Mouse (Mus musculus): ENCODE measurements around the gene Spg7. TPM values are rescaled to one million over a fixed set of nuclear protein-coding genes. Genes with fewer than 3 reads are reported as not detected.
A peak's percentile ranks its signal among the peaks of the same experiment; 100 is the strongest.

Spg7 gene
- total and polyA plus RNA-seq, 3 experiments: 20.8 to 35.2 (median 26.1) TPM

DNA sequence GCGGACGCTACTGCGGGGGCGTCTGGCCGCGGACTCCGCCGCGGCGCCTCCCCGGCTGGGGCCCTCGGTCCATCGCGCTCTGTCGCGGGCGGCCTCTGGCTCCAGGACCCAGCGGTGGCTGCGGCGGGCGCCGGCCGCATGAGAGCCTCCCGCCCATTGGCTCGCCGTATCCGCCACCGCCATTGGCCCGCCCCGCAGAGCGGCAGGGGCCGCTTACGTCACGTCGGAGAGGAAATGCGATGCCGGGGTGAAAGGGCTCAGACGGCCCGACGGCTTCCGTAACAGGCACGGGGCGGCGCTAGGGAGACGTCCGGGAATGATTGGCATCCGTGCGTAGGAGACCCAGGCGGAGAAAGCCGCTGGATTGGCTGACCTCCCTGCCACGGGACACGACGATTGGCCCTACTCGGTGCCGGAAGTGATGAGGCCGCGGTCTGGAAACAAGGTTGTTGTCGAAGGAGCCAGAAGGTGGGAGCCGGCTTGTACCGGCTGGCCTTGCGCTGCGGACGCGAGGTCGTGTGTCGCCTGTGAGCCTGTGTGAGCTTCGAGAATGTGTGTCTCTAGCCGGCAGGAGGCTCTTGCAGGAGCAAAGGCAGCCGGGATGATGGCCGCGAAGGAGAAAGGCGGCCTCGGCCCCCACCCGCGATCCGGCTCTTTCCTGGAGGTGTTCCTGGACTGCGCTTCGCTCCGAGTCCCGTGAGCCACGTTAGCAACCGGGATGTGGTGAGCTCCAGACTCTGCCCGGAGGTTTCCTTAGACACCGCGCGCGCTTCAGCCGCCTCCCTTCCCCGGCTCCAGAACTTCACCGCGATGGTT is 20.4 kb upstream of the Spg7 start, which contains the start of gene Ankrd11:
Gene Ankrd11 (minus strand): TSS at position 120 of the 816 bp plus-strand sequence.
- dilution Hi-C loops (cut with MboI; ENCODE audit: extremely low pct_ligation_motif_present, extremely low pct_unique_long_range_greater_than_20kb, low sequenced_read_pairs) (no loop called here), in situ Hi-C loops (cut with MboI; ENCODE audit: low pct_ligation_motif_present, low pct_unique_long_range_greater_than_20kb, low sequenced_read_pairs) (no loop called here)
- TF ChIP-seq GABPA (IDR thresholded peaks at IDR 0.05; ENCODE audit: insufficient replicate concordance, low read depth, low read length) (peak; percentile 72), CTCF (conservative IDR thresholded peaks at IDR 0.05 in 1 of 2, IDR thresholded peaks at IDR 0.05 in 1 of 2; ENCODE audit: low read depth in 2 of 2, low read length in 2 of 2) (0 out of 4 replicates have a peak, but pooled peaks of 1 of the 2 experiments have one; percentile 22), MAX (IDR thresholded peaks at IDR 0.05; ENCODE audit: low read length) (peak; percentile 78), ZKSCAN1 (IDR thresholded peaks at IDR 0.05; ENCODE audit: borderline replicate concordance, low read depth, low read length) (peak; percentile 80), NRF1 (IDR thresholded peaks at IDR 0.05; ENCODE audit: low read depth, low read length) (peak; percentile 41; the same call in 1 of the 2 replicates), TCF12 (IDR thresholded peaks at IDR 0.05; ENCODE audit: low read depth, low read length) (peak; percentile 75), JUN (IDR thresholded peaks at IDR 0.05; ENCODE audit: insufficient read depth, low read depth, low read length) (no peak), MXI1 (IDR thresholded peaks at IDR 0.05; ENCODE audit: low read depth, low read length) (peak; percentile 71; the same call in 1 of the 2 replicates), TBP (conservative IDR thresholded peaks at IDR 0.05; ENCODE audit: low read depth, low read length) (peak; percentile 76; the same call in 1 of the 2 replicates), MYC (IDR thresholded peaks at IDR 0.05; ENCODE audit: low read depth, low read length) (peak; percentile 68; the same call in 1 of the 2 replicates), HCFC1 (IDR thresholded peaks at IDR 0.05; ENCODE audit: low read depth, low read length) (peak; percentile 83), ZMIZ1 (IDR thresholded peaks at IDR 0.05; ENCODE audit: low read depth, low read length) (peak; percentile 16; the same call in 1 of the 2 replicates), EP300 (IDR thresholded peaks at IDR 0.05; ENCODE audit: low read length) (no peak; the same call in 1 of the 2 replicates), ZNF384 (IDR thresholded peaks at IDR 0.05; ENCODE audit: low read depth, low read length) (0 out of 2 replicates have a peak, but pooled peaks have one; percentile 3), PAX5 (IDR thresholded peaks at IDR 0.05; ENCODE audit: low read length) (no peak), CHD2 (IDR thresholded peaks at IDR 0.05; ENCODE audit: low read length) (peak; percentile 91), USF2 (conservative IDR thresholded peaks at IDR 0.05; ENCODE audit: low read depth, low read length) (no peak), UBTF (IDR thresholded peaks at IDR 0.05; ENCODE audit: low read depth, low read length) (peak; percentile 52; the same call in 1 of the 2 replicates), USF1 (IDR thresholded peaks at IDR 0.05; ENCODE audit: low read depth, low read length) (0 out of 2 replicates have a peak, but pooled peaks have one; percentile 5), RCOR1 (conservative IDR thresholded peaks at IDR 0.05; ENCODE audit: low read depth, low read length) (no peak), ELF1 (IDR thresholded peaks at IDR 0.05; ENCODE audit: low read depth, low read length) (peak; percentile 94), POLR2A (IDR thresholded peaks at IDR 0.05; ENCODE audit: low read depth, low read length) (peak; percentile 98), BHLHE40 (IDR thresholded peaks at IDR 0.05; ENCODE audit: low read depth, low read length) (peak; percentile 29), MEF2A (IDR thresholded peaks at IDR 0.05; ENCODE audit: borderline replicate concordance, low read depth, low read length) (peak; percentile 56; the same call in 1 of the 2 replicates), NELFE (IDR thresholded peaks at IDR 0.05; ENCODE audit: low read depth, low read length) (peak; percentile 92), POLR2AphosphoS2 (IDR thresholded peaks at IDR 0.05; ENCODE audit: low read depth, low read length) (peak; percentile 84; the same call in 1 of the 2 replicates), MAFK (IDR thresholded peaks at IDR 0.05; ENCODE audit: insufficient replicate concordance, low read length) (no peak), E2F4 (IDR thresholded peaks at IDR 0.05; ENCODE audit: insufficient replicate concordance, low read depth, low read length) (no peak), KAT2A (IDR thresholded peaks at IDR 0.05; ENCODE audit: insufficient replicate concordance, low read length) (peak; percentile 70; the same call in 1 of the 2 replicates), MAZ (IDR thresholded peaks at IDR 0.05; ENCODE audit: low read depth, low read length) (peak; percentile 73), SIN3A (IDR thresholded peaks at IDR 0.05; ENCODE audit: low read length) (peak; percentile 99), ETS1 (conservative IDR thresholded peaks at IDR 0.05; ENCODE audit: low read depth, low read length) (peak; percentile 52), IRF4 (IDR thresholded peaks at IDR 0.05; ENCODE audit: low read depth, low read length) (peak; percentile 73; the same call in 1 of the 2 replicates)
- peaks cover 4 to 23% of the 10 kb centered on the region in 2 experiments for H3K36me3 ChIP-seq (replicated peaks in 1 of 2; ENCODE audit: control insufficient read depth in 1 of 2, insufficient read depth in 1 of 2, low read length in 1 of 2)
- peak within 1 kb of the TSS; percentile 85 for H3K4me2 ChIP-seq (ENCODE audit: insufficient read depth, low read depth, poor library complexity, severe bottlenecking)
- H3K9ac ChIP-seq (ENCODE audit: insufficient read depth, low read depth): peak within 1 kb of the TSS; percentile 99
- peaks cover 6 to 35% of the 10 kb centered on the region in 2 experiments for H3K4me1 ChIP-seq (ENCODE audit: control insufficient read depth in 1 of 2, insufficient read depth in 2 of 2)
- H3K27me3 ChIP-seq (replicated peaks): no peaks in the 10 kb centered on the region
- H3K79me2 ChIP-seq (replicated peaks; ENCODE audit: control insufficient read depth, extremely low read depth, insufficient read depth, poor library complexity, severe bottlenecking): peaks cover 60% of the 10 kb centered on the region
- DNase-seq (ENCODE audit: extremely low read depth): peak; percentile 99
- H3K27ac ChIP-seq (ENCODE audit: insufficient read depth, low read depth): peak within 1 kb of the TSS; percentile 86
- no peaks in the 10 kb centered on the region for H3K9me3 ChIP-seq (replicated peaks; ENCODE audit: low read length)
- H3K4me3 ChIP-seq (replicated peaks in 1 of 3; ENCODE audit: low read depth in 2 of 3, low read length in 2 of 3, poor library complexity in 1 of 3): peak within 1 kb of the TSS; percentile 83 to 99 (median 95)

All from CH12.LX (cell line).